ENCODE assay signal across 8 mouse cellular contexts in the genomic region with DNA sequence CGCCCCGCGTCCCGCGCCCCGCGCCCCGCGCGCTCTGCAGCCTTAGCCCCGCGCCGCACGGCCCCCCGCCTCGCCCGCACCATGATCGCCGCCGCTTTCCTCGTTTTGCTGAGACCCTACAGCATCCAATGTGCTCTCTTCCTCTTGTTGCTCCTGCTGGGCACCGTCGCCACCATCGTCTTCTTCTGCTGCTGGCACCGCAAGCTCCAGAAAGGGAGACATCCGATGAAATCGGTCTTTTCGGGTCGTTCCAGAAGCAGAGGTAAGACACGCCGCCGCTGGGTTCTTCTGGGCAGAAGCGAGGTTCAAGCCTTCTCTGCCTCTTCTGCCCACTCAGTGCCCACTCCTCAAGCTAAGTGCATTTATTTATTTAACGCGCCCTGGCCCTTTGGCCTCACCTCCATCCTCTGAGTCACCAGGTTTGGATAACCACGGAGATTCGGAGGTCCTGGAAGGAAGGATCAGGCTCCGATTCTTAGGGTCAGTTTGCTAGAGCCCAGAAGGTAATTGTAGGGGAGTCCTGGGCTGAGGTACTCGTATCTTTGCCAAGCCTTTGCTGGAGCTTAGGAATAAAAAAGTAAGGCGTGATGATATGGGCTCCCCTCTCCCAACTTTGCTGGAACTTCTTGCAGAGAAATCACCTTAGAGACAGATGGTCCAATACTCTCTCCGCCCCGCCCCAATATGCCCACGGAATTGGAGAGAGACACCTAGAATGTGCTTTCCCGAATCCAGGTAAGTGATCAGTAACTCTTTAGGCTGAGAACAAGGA. TPM values are rescaled to one million over a fixed set of nuclear protein-coding genes. Genes with fewer than 3 reads are reported as not detected.
DNase-seq lines count a peak whose midpoint lies in the region; ATAC-seq and TF ChIP-seq lines count a peak whose summit lies in the region.

Dst (plus strand) TSS at position 35 of the 772 bp plus-strand sequence.

- no peak; the same call in 1 of the 2 replicates for ATAC-seq in embryonic facial prominence, embryonic 12.5 days (ENCODE audit: insufficient number of reproducible peaks, insufficient read depth, low FRiP score, low TSS enrichment)
- ATAC-seq in heart, postnatal 0 days (ENCODE audit: insufficient read depth, low read depth) = no peak
- ATAC-seq in neural tube, embryonic 14.5 days (ENCODE audit: low read depth) = peak; percentile 19

- no peak for TF ChIP-seq POLR2A in heart, adult 2 months (IDR thresholded peaks at IDR 0.05; ENCODE audit: insufficient read depth, low read depth, low read length)

- no peaks in the 10 kb centered on the region for H3K36me3 ChIP-seq in heart, adult 2 months (ENCODE audit: control insufficient read depth, insufficient read depth, low read length)
- H3K36me3 ChIP-seq in E14TG2a.4 (ENCODE audit: insufficient read depth, low read length) = peaks cover 15% of the 10 kb centered on the region
- H3K36me3 ChIP-seq in embryonic facial prominence, embryonic 12.5 days = no peaks in the 10 kb centered on the region
- H3K36me3 ChIP-seq in heart, postnatal 0 days (replicated peaks; ENCODE audit: control insufficient read depth, insufficient read depth, low read length) = no peaks in the 10 kb centered on the region
- H3K36me3 ChIP-seq in neural tube, embryonic 14.5 days (ENCODE audit: control insufficient read depth, insufficient read depth, low read length) = no peaks in the 10 kb centered on the region

- TF ChIP-seq EP300 in heart, adult 2 months (IDR thresholded peaks at IDR 0.05; ENCODE audit: insufficient read depth, low read depth, low read length) = no peak
- TF ChIP-seq EP300 in heart, postnatal 0 days (IDR thresholded peaks at IDR 0.05; ENCODE audit: low read depth) = no peak

- peak within 1 kb of the TSS; percentile 60 for H3K4me3 ChIP-seq in heart, adult 2 months
- peak within 1 kb of the TSS; percentile 85 for H3K4me3 ChIP-seq in E14TG2a.4 (replicated peaks; ENCODE audit: low read length)
- peak within 1 kb of the TSS; percentile 63 for H3K4me3 ChIP-seq in embryonic facial prominence, embryonic 12.5 days
- H3K4me3 ChIP-seq in heart, postnatal 0 days (ENCODE audit: low read depth, low read length) = peak within 1 kb of the TSS; percentile 61
- H3K4me3 ChIP-seq in neural tube, embryonic 14.5 days (ENCODE audit: low read depth, low read length) = peak within 1 kb of the TSS; percentile 61

- peaks cover 4% of the 10 kb centered on the region; the same call in 1 of the 2 replicates for H3K9me3 ChIP-seq in E14TG2a.4 (ENCODE audit: low read length)
- no peaks in the 10 kb centered on the region for H3K9me3 ChIP-seq in embryonic facial prominence, embryonic 12.5 days
- no peaks in the 10 kb centered on the region for H3K9me3 ChIP-seq in heart, postnatal 0 days (replicated peaks; ENCODE audit: control insufficient read depth, low read length)
- H3K9me3 ChIP-seq in neural tube, embryonic 14.5 days (ENCODE audit: control insufficient read depth, low read length) = no peaks in the 10 kb centered on the region

- WGBS in heart, adult 2 months = 7% methylated on average over 44 of the region's 44 CpGs
- 5% methylated on average over 38 of the region's 44 CpGs for WGBS in embryonic facial prominence, embryonic 12.5 days
- WGBS in heart, postnatal 0 days = 4% methylated on average over 33 of the region's 44 CpGs
- WGBS in neural tube, embryonic 14.5 days = 5% methylated on average over 38 of the region's 44 CpGs

- no peaks in the 10 kb centered on the region for H3K79me2 ChIP-seq in heart, adult 2 months (replicated peaks; ENCODE audit: control insufficient read depth, insufficient read depth, low read length)

- H3K27ac ChIP-seq in heart, adult 2 months = peak within 1 kb of the TSS; percentile 33; the same call in 1 of the 2 replicates
- H3K27ac ChIP-seq in embryonic facial prominence, embryonic 12.5 days = no peak within 1 kb of the TSS
- no peak within 1 kb of the TSS for H3K27ac ChIP-seq in heart, postnatal 0 days (ENCODE audit: low read depth)
- H3K27ac ChIP-seq in neural tube, embryonic 14.5 days (ENCODE audit: low read depth, low read length) = peak within 1 kb of the TSS; percentile 85

- intact Hi-C loops in heart, adult 2 months (cut with DNase I) = loop anchor here (5.0 kb wide), 1 partner anchor 39 kb away; no protein-coding TSS in a partner anchor
- intact Hi-C loops in left cerebral cortex, postnatal 25 days (cut with DNase I) = loop anchor here (5.0 kb wide), 1 partner anchor 39 kb away; no protein-coding TSS in a partner anchor

- TF ChIP-seq CTCF in heart, adult 2 months (IDR thresholded peaks at IDR 0.05) = no peak
- no peak for TF ChIP-seq CTCF in E14TG2a.4 (conservative IDR thresholded peaks at IDR 0.05; ENCODE audit: low read length)
- TF ChIP-seq CTCF in heart, postnatal 0 days (IDR thresholded peaks at IDR 0.05; ENCODE audit: low read depth) = no peak

- no peaks in the 10 kb centered on the region; the same call in 1 of the 2 replicates for H3K27me3 ChIP-seq in heart, adult 2 months (ENCODE audit: control insufficient read depth, insufficient read depth, low read length)
- peaks cover 34% of the 10 kb centered on the region for H3K27me3 ChIP-seq in E14TG2a.4 (ENCODE audit: insufficient read depth, low read length)
- H3K27me3 ChIP-seq in embryonic facial prominence, embryonic 12.5 days = peaks cover 27% of the 10 kb centered on the region
- H3K27me3 ChIP-seq in heart, postnatal 0 days (ENCODE audit: control insufficient read depth, insufficient read depth, low read length) = peaks cover 8% of the 10 kb centered on the region; the same call in 1 of the 2 replicates
- no peaks in the 10 kb centered on the region for H3K27me3 ChIP-seq in neural tube, embryonic 14.5 days (ENCODE audit: control insufficient read depth, insufficient read depth, low read length)

- peak within 1 kb of the TSS; percentile 62 for H3K4me2 ChIP-seq in embryonic facial prominence, embryonic 12.5 days (replicated peaks)
- H3K4me2 ChIP-seq in heart, postnatal 0 days (ENCODE audit: low read depth, low read length) = peak within 1 kb of the TSS; percentile 82
- H3K4me2 ChIP-seq in neural tube, embryonic 14.5 days (ENCODE audit: low read depth, low read length) = peak within 1 kb of the TSS; percentile 77

- H3K9ac ChIP-seq in heart, adult 2 months (ENCODE audit: low read depth, low read length) = peak within 1 kb of the TSS; percentile 75
- peak within 1 kb of the TSS; percentile 42 for H3K9ac ChIP-seq in embryonic facial prominence, embryonic 12.5 days
- H3K9ac ChIP-seq in heart, postnatal 0 days (replicated peaks; ENCODE audit: low read depth, low read length) = peak within 1 kb of the TSS; percentile 30
- H3K9ac ChIP-seq in neural tube, embryonic 14.5 days (replicated peaks; ENCODE audit: low read depth, low read length) = peak within 1 kb of the TSS; percentile 74

- DNase-seq in heart, adult 2 months = no peak
- DNase-seq in heart, adult 11 months = no peak
- no peak for DNase-seq in heart, postnatal 0 days (ENCODE audit: low spot score)
- DNase-seq in left cerebral cortex, postnatal 25 days (ENCODE audit: low spot score in 2 of 2) = no peak
- no peak for DNase-seq in yolk sac, embryonic 10.5 days (ENCODE audit: low spot score)

- no peaks in the 10 kb centered on the region; the same call in 1 of the 2 replicates for H3K4me1 ChIP-seq in heart, adult 2 months (ENCODE audit: control insufficient read depth, insufficient read depth, low read length)
- peaks cover 46% of the 10 kb centered on the region for H3K4me1 ChIP-seq in E14TG2a.4 (replicated peaks; ENCODE audit: low read depth, low read length)
- H3K4me1 ChIP-seq in embryonic facial prominence, embryonic 12.5 days = peaks cover 9% of the 10 kb centered on the region; the same call in 1 of the 2 replicates
- 0 out of 2 replicates have a peak, but pooled peaks cover 3% of the 10 kb centered on the region for H3K4me1 ChIP-seq in heart, postnatal 0 days (ENCODE audit: control insufficient read depth, insufficient read depth)
- H3K4me1 ChIP-seq in neural tube, embryonic 14.5 days (ENCODE audit: control insufficient read depth, insufficient read depth, low read length) = peaks cover 14% of the 10 kb centered on the region; the same call in 1 of the 2 replicates

RNA-seq across cellular contexts. Expression of gene Dst, which starts in this region (rescaled TPM):
- total RNA-seq in heart, adult 2 months (2021) = 100 to 1,000 TPM; 334 to 404 TPM
- 66.7 and 85.7 TPM in 2 replicates for polyA plus RNA-seq in heart, adult 2 months (2012; rRNA removed)
- polyA plus RNA-seq in embryonic facial prominence, embryonic 12.5 days (2016; fragmentation: Nextera tagmentation; extraction: Ambion mirVana) = 25.8 and 27.3 TPM in 2 replicates
- 104 and 106 TPM in 2 replicates for total RNA-seq in heart, postnatal 0 days (2014; rRNA removed; ENCODE audit: low replicate concordance)
- 18.2 and 21.7 TPM in 2 replicates for polyA plus RNA-seq in heart, postnatal 0 days (2015; fragmentation: Nextera tagmentation; extraction: Ambion mirVana)
- total RNA-seq in left cerebral cortex, postnatal 25 days (2021) = 100 to 1,000 TPM; 237 to 263 TPM
- 66.8 and 72.8 TPM in 2 replicates for polyA plus RNA-seq in neural tube, embryonic 14.5 days (2014; fragmentation: Nextera tagmentation; extraction: Ambion mirVana)

Comparison
In these comparisons a context has a peak if more than half of its experiments do, and no peak if none do; other contexts are left out.
1. H3K27ac ChIP-seq: peak in heart, adult 2 months (single experiment) and neural tube, embryonic 14.5 days (single experiment); none in embryonic facial prominence, embryonic 12.5 days (single experiment) and heart, postnatal 0 days (single experiment).
2. Peak in every context shown above with its lines, with median percentiles within 50 percentile points of each other: H3K4me3 ChIP-seq, H3K9ac ChIP-seq and H3K4me2 ChIP-seq.